Mouse (Mus musculus) heart, adult 18-20 months (tissue): ENCODE measurements at regions not wholly inside any gene's neighbourhood (a gene's known extent, or its start where the extent isn't known, plus 50 kb on each side); places are given as distances from the start of the nearest gene placed in this dataset.
"Not testable (repeated sequence)": the region's sequence is repeated elsewhere in the genome, so short reads cannot be mapped to it uniquely, and the experiment has no call there.

Source experiments
- DNase-seq, 2 experiments: peaks; one replicate each; pipeline ENCODE4 v3.0.0; 2021 to 2022; ENCODE audit warnings: mixed read lengths in 1 of 2

DNA sequence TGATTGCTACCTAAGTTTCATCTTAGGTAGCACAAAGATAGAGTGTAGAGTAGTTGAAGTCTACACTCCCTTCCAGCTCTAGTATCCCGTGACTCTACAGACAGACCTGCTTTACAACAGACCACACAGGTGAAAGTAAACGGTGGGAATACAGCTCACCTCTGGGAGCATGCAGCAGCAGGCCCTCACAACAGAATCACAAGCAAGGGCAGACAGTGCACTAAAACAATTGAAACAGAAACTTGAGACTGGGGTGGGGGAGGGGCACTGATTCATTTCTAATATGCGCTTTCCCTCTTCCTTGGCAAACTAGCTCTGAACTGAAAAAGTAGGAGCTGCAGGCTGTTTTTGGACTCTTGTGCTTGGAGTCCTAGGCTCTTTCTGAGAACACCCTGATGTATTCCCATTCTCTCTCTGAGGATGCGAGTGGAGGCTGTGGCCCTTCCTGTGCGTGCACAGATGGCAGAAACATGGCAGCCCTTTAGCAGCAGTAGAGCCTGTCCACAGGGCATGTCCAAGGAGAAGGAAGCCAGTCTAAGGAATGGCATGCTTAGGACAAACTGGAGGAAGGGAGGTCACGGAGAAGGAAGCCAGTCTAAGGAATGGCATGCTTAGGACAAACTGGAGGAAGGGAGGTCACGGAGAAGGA is 152.5 kb upstream of the Unc93a2 start:
- peak in 1 of 2 experiments; percentile 12 for DNase-seq

DNA sequence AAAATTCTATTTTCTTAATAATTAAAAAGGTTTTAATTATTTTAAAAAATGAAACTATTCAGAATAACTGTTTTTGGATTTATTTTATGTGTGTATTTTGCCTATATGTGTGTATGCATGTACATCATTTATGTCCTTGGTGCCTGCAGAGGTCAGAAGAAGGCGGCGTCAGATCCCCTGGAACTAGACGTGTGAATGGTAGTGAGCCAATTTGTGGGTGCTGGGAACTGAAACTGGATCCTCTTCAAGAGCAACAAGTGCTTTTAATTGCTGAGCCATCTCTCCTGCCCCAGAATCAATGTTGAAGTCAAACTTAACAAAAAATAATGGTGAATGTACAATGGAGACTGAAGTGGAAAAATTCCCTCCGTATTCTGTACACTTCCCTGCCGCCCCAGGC is 151.9 kb upstream of the Unc93a2 start:
- no peak for DNase-seq

DNA sequence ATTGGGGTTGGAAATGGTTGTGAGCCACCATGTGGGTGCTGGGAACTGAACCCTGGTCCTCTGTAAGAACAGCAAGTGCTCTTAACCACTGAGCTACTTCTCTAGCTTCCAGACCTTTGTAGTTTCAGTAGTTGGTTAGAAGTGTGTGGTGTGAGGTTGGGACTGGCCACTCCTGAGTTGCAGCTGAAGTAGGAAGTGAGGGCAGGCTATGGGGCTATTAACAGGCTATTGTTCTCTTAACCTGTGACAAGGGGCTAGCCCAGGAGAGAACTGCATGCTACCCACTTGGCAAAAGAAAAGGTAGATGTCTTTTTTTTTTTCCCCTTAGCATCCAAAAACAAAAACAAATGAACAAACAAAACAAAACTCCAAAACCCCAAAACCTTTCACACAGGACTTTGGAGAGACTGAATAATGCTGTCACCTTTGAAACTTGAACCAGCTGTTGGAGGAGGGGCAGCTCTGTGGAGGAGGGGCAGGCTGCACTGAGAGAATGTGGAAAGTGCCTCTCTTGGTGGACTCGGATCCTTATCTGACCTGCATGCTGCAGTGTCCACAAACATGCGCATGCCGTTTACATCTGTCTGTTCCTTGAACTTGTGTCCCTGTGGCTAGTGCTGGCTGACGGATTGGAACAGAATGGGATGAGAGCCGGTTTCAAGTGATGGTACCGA is 149.3 kb upstream of the Unc93a2 start:
- no peak for DNase-seq

DNA sequence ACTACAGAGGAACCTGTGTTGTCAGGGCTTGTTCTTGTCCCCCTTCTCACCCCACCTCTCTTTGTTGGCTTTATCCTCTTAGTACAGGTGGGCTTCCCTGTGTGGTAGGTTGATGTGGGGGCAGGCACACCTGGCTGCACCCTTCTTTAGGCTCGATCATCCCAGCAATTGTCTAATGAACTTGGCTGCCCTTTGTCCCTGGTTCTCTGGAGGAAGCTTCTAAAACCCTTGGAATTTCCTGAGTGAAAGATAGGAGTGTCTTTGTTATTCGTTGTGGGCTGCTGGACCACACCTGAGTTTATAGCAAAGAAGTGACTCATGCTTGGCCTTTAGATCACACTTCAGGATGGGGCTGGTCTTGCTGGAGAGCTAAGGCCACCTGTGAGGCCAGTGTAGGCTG is 148.3 kb upstream of the Unc93a2 start:
- DNase-seq = no peak

DNA sequence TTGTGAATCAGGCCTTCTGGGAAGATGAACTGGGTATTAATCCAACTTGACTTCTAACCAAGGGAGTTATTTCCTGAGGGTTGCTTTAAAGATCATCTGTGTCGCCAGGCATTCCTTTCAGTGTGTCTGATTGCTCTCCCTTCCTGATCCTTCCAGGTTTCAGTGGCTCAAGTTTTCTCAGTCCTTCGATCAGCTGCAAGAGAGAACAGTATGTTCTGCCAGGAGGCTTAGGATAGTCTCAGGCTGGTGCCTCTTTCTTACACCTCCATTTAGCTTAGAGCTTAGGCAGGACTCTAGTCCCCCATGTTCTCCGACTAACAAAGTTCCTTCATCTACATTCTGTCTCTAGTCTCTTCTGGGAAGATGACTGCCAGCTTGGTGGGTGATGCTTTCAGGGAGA is 147.4 kb upstream of the Unc93a2 start:
- DNase-seq = peak; percentile 12 to 43

DNA sequence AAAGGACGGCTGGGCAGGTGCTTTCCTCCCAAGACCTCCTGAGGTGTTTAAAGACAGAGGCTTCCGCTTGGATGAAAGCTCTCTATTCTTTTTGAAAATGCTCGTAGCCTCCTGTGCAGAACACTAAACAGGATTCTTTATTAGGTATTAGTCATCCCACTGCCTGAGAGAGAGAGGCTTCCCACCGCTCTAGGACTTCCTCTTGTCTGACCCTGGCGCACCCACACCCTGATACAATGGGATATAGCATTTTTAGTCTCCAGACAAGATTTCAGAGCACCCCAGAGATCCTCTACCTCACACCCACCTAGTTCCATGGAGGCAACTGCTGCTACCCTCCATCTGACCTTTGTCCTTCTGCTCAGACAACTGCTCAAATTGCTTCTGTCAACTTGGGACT is 144.0 kb upstream of the Unc93a2 start:
- no peak for DNase-seq

DNA sequence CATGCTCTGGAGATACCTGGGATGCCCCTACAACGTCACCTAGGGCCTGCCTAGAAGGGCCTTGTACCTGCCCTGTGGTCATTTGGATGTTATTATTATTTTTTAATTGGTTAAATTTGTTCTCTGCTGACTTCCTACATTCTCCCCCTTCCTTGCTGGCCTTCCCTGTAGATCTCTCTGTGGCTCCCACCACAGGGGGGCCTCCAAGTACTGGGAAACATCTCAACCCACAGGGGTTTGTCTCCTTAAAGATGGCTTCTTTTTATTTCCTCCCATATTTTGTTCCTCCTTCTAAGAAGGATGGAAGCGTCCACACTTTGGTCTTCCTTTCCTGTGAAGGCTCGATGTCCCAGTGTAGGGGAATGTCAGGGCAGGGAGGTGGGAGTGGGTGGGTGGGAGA is 142.4 kb upstream of the Unc93a2 start:
- peak in 1 of 2 experiments; percentile 16 for DNase-seq

DNA sequence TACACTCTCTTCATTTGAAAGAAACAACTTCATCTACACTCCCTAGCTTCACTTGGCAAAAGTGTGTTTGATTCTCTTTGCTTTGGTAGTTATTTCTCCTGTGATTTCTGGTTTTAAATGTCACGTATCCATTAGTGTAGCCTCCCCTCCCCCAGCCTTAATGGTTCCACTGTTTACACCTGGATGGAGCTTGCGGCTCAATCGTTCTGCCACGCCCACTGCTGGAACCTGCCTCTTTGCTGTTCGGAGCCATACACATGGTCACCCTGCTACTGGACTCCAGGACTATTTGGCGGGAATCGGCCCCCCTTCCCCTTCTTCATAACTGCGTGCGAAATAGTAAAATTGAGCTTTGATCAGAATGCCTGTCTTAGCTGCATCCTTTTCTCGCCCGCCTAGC is 139.2 kb upstream of the Unc93a2 start:
- DNase-seq = not testable (repeated sequence)

DNA sequence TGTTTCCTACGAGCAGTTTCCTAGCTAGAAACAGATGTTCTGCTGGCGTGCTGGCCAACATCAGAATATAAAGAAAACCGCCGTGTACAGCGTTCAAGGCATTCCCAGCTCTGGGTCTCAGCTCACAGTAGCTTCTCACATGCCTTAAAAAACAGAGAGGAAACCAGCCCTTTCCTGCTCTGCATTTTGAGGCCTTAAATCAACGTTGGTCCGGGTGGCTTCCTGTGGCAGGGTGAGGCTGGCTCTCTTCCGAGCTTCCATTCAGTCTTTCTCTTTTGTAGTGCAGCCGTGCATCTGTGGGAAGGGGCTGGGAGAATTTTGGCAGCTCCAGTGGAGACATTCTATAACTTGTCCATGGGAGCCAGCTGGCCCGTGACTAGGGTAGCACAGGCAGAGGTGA is 135.9 kb upstream of the Unc93a2 start:
- no peak for DNase-seq
